Mouse (Mus musculus) mouse trophoblast stem cell (cell line): ENCODE results near the gene Siglecg.

Source experiments
- in situ Hi-C, 2 experiments: fragments of 300-500 bp; cut with MseI, MboI; formaldehyde crosslinking; loops; 2 replicates in 1 of 2; 3 replicates in 1 of 2; pipeline ENCODE4 v1.15.1; 2025

Siglecg gene

GRCm38 (mm10) chr7:43408131-43408553 is at the start of gene Siglecg:
Siglecg (plus strand) TSS chr7:43408204.
- in situ Hi-C loops = no loop called here

GRCm38 (mm10) chr7:43358556-43358955 is 49.4 kb upstream of the Siglecg start:
- in situ Hi-C loops = no loop called here

DNA sequence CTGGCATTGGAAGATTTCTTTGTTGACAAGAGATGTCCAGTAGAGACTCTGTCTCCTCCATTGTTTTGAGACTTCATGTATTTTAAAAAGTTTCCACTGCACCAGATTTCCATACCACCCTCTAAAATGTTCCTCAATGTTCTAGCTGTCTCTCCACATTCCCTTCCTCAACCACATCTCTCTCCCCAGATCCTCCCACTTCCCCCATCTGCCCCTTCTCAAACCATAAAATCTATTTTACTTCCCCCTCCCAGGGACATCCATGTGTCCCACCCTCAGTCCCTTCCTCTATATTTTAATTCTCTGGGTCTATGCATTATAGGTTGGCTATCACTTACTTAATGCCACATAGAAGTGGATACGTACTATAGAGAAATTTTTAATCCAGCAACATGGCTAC is 46.6 kb upstream of the Siglecg start:
- in situ Hi-C loops = no loop called here

DNA sequence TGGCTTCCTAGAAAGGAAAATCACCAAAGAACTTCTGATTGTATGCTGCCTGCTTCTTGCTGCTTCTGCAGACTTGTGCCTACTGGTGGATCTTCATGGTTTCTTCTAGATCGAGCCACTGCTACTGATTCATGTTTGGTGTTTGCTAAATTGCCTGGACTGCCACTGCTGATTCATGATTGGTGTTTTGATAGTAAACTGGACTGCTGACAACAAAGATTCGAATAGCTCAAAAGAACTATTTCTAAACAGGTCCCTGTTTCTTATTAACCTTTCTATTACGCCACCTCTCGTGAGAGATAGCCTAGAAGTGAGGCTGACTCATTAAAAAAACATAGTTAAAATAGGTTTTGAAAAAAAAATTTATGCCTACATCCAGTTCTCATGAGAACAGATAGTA is 46.0 kb upstream of the Siglecg start:
- in situ Hi-C loops = no loop called here

GRCm38 (mm10) chr7:43378226-43378625 is 29.8 kb upstream of the Siglecg start:
- in situ Hi-C loops = no loop called here

- in situ Hi-C loops = no loop called here
Measured at GRCm38 (mm10) chr7:43392349-43393121, 15.5 kb upstream of the Siglecg start.

DNA sequence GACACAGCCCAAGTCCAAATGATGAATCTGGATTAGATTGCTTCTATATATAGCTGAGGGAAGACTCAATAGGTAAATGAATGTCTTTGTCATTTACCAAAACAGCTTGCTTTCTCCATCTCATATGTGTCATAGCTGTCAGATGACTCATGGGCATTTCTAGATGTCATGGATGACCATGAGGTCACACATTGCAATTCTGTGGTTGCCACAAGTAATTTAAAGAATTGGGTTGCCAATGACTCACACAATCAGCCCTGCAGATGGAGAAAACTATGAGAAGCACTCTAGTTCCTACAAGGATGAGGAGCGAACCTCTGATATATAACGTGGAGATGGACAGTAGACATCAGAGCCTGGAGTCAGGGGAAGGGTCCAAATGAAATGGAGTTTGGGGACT is 8.5 kb upstream of the Siglecg start:
- in situ Hi-C loops = no loop called here

GRCm38 (mm10) chr7:43402718-43403117 is 5.3 kb upstream of the Siglecg start:
- in situ Hi-C loops = no loop called here

- in situ Hi-C loops = no loop called here
Measured at GRCm38 (mm10) chr7:43407573-43407972, 431 bp upstream of the Siglecg start.

- in situ Hi-C loops = no loop called here
Measured at GRCm38 (mm10) chr7:43409084-43409483, 1.1 kb downstream of the Siglecg start.

- in situ Hi-C loops = loop anchor here (5.0 kb wide), 1 partner anchor 1381 kb away; no protein-coding TSS in a partner anchor
Measured at GRCm38 (mm10) chr7:43411724-43412123, 3.7 kb downstream of the Siglecg start.

- in situ Hi-C loops = no loop called here
Measured at GRCm38 (mm10) chr7:43417298-43417697, 9.3 kb downstream of the Siglecg start.

- in situ Hi-C loops = no loop called here
Measured at GRCm38 (mm10) chr7:43422995-43423617, 15.1 kb downstream of the Siglecg start.

GRCm38 (mm10) chr7:43423991-43424625 is 16.1 kb downstream of the Siglecg start:
- in situ Hi-C loops = no loop called here

GRCm38 (mm10) chr7:43427406-43427805 is 19.4 kb downstream of the Siglecg start, which contains the start of gene Lim2:
Lim2 (plus strand) TSS chr7:43427670.
- in situ Hi-C loops = no loop called here

- in situ Hi-C loops = no loop called here
Measured at GRCm38 (mm10) chr7:43429500-43429899, 21.5 kb downstream of the Siglecg start.

- in situ Hi-C loops = no loop called here
Measured at GRCm38 (mm10) chr7:43432891-43433290, 24.9 kb downstream of the Siglecg start.

DNA sequence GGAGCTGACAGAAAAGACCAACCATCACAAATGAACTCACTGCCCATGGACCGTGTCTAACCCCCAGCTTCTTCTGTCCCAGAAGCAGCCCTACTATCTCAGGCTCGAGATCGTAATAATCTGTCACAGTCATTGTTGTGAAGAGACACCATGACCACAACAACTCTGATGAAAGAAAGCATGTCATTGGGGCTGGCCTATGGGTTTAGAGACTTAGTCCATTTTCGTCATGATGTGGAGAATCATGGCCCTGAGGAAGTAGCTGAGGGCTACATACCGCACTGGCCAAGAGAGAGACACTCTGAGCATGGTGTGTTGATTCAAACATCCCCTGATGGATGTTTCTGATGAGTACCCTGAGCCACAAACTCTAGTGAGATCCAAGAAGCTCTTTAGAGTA is 26.7 kb downstream of the Siglecg start:
- in situ Hi-C loops = no loop called here

DNA sequence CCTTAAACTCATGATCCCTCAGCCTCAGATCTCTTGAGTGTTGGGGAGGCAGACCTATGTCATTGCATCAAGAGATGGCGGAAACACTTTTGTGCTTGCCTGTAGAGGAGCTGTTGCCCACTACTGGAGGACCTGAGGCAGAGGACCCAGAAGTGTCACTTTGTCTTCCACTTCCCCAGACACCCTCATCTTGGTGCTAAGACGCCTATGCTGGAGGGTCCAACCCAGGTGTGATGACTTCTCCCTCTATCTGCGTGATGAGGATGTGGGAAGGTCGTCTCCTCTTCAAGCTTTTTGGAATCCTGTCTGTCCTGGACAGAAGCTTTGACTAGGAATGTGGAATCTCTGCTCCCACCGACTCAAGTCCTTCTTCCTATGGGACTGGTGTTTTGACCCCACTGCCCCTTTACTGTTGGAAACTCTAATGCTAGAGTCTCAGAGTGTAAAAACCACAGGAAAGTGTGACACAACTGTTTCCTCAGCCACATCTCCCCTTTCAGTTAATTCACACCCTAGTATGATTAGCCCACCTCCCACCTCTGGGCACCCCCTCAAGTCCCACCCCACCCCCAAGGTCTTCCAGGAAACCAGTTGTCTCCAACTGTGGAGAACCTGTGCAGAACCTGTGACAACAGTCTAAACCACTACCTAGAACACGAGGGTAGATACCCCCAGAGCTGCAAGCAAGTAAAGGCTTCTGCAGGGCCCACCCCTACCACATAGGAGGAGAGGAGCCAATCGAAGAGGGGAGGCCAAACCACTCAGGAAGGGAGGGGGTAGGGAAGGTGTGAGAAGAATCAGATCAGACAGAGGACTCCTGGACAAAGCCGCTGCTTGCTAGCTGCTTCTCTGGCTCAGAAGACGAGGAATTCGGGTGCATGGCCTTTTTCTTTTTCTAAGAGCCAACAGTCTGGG is 28.6 kb downstream of the Siglecg start, which contains the start of gene Nkg7:
Gene Nkg7 (plus strand): TSS at position 733 of the 915 bp plus-strand sequence.
- in situ Hi-C loops = no loop called here

DNA sequence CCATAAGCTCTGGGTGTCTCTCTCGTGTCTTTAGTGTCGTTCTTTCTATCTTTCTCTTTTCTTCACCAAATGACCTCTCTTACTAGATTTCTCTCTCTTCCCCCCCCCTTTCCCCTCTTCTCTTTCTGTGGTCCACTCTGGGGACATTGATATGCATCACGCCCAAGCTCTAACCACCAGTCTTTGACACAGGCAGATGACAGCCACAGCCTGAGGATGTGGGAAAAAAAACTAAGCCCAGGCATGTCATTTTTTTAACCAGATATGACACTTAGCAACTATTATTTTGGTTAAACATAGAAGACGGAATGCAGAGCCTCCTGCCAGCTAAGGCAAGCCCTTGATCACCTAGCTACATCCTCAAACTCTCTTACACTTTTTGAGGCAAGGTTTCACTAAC is 30.6 kb downstream of the Siglecg start:
- in situ Hi-C loops = no loop called here

DNA sequence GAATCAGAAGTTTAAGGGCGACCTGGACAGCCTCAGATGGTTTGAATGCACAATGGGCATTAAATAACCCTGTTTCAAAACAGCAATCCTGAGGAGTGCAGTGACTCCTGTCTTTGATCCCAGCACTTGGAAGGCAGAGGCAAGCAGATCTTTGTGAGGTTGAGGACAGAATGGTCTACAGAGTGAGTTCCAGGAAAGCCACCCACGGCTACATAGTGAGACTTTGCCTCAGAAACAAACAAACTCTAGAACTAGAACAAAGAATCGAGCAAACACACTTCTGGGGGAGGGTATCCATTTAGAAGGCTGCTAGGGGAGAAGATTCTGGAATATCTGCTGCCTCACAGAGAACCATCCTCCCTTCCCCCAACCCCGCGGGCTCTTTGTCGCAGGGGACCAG is 32.5 kb downstream of the Siglecg start, which contains the start of gene Cldnd2:
Gene Cldnd2 (plus strand): TSS at position 301 of the 400 bp plus-strand sequence.
- in situ Hi-C loops = no loop called here
